Mouse (Mus musculus) olfactory bulb, adult 2 months (tissue): ENCODE results near the gene Pgm2l1.

ENCODE experiments used
- CTCF ChIP-seq: fragments of 200-500 bp; IDR thresholded peaks from 2 replicates; pipeline ENCODE4 v1.5.1; 2012; ENCODE audit warnings: low read depth, mild to moderate bottlenecking, low read length, moderate library complexity; ENCODE audit not compliant: insufficient read depth
- POLR2A ChIP-seq: fragments of 200-500 bp; IDR thresholded peaks from 2 replicates; pipeline ENCODE4 v1.6.1; 2012; ENCODE audit warnings: mild to moderate bottlenecking, low read depth, low read length, moderate library complexity; ENCODE audit not compliant: insufficient read depth

- TF ChIP-seq CTCF (no peak), POLR2A (no peak)
Measured at GRCm38 (mm10) chr7:100245176-100245575, 18.0 kb downstream of the Pgm2l1 start.
